Mouse (Mus musculus) frontal cortex, postnatal 36 days (tissue): Measurements from ENCODE around the gene Mpc1.
A peak's percentile ranks its signal among the peaks of the same experiment; 100 is the strongest.
"Not testable (repeated sequence)": the region's sequence is repeated elsewhere in the genome, so short reads cannot be mapped to it uniquely, and the experiment has no call there.

Experiments
- DNase-seq, 2 experiments: peaks; one replicate each; pipeline ENCODE4 v3.0.0; 2022; ENCODE audit warnings: low spot score in 2 of 2

Gene Mpc1

DNA sequence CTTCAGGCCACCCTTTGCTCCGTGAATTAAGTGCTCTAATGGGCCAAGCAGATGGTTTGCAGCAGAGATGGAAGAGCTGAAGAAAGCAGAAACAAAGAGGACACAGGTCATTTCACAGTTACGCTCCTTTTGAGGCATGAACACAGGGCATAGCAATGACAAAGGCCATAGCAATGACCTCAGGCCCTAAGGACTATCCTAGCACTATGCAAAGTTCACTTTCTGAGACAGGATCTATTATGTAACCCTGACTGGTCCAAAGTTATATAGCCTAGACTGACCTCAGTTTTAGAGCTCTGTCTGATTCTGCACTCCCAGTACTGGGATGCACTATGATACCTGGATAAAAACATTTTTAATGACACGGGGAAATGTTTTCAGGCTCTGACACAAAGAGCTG, 4.3 kb upstream of the Mpc1 start:
- DNase-seq = no peak

DNA sequence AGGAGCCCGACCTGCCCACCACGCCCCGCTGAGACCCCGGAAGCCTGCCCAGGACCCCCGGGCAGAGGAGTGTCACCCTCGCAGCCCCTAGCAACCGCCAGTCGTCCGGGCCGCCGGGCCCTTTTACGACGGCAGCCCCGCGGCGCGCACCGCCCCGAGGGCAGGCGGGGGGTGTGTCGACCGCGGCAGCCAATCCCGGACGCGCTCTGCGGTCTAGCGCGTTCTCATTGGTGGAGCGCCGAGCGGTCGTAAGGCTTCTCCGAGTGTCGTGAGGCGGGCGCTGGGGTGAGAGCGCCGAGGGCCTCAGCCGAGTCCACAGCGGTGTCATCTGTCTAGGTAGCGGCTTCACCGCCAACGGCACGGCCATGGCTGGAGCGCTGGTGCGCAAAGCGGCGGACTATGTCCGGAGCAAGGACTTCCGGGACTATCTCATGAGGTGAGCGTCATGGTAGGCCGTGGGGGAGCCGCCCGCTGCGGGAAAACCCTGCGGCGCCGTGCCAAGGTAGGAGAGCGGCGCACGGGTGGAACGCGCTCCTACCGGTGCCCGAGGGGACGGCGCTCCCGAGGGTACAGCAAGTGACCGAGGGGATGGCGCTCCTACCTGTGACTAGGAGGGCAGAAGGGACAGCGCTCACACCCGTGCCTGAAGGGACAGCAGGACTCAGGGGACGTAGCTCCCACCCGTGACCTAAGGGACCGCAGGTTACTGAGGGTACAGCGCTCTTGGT, 986 bp downstream of the Mpc1 start:
- DNase-seq = peak; percentile 93 to 97

DNA sequence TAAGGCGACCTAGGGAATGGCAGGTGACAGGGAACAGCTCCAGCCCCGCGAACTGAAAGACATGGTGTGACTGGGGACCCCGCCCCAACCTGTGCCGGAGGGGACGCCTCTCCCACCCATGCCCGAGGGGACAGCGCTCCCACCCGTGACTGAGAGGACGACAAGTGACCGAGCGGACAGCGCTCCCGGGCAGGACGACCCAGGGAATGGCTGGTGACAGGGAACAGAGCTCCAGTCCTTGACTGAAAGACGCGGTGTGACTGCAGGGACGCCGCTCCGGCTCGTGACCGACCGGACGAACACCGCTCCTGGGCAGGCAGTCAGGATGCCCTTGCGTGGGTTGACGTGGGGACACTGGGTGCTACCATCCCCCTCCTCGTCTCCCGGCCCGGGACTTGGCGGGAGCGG, 1.6 kb downstream of the Mpc1 start:
- DNase-seq = peak; percentile 28 to 43

- DNase-seq = no peak
These were observed 2.4 kb downstream of the Mpc1 start for GRCm38 (mm10) chr17:8285056-8285455.

DNA sequence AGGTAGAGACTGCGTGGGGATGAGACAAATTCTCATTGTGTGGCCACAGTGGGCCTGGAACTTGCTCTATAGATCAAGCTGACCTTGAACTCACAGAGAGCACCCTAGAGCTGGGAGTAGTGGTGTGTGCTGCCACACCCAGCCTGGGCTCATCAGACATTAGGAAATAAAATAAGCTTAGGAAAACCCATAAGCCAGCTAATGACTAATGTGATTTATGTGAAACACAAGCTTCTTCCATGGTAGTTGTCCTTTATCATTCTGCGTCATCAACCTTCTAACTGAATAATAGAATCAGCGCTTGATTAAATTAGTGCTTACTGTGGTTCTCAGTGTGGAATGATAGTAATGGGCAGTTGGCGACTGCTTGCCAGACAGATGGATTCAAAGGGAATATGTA, 4.3 kb downstream of the Mpc1 start:
- DNase-seq = no peak

- no peak for DNase-seq
These were observed 7.4 kb downstream of the Mpc1 start for GRCm38 (mm10) chr17:8289993-8290679.

DNA sequence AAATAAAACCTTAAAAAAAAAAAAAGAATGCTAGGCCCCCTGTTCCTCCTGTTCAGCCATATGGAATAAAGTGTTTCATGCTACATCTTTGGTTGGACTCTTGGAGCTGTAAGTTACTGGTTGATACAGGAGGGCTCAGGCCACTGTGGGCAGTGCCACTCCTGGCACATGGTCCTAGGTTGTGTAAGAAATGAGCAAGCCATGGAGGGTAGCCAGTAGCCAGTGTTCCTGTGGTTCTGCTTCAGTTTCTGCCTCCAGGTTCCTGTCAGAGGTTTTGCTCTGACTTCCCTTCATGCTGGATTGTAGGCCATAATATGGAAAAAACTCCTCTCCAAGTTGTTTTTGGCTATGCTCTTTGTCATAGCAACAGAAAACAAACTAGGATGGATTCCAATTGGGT, 8.0 kb downstream of the Mpc1 start:
- no peak for DNase-seq

- DNase-seq = no peak
These were observed 13.1 kb downstream of the Mpc1 start for GRCm38 (mm10) chr17:8295825-8296224.

DNA sequence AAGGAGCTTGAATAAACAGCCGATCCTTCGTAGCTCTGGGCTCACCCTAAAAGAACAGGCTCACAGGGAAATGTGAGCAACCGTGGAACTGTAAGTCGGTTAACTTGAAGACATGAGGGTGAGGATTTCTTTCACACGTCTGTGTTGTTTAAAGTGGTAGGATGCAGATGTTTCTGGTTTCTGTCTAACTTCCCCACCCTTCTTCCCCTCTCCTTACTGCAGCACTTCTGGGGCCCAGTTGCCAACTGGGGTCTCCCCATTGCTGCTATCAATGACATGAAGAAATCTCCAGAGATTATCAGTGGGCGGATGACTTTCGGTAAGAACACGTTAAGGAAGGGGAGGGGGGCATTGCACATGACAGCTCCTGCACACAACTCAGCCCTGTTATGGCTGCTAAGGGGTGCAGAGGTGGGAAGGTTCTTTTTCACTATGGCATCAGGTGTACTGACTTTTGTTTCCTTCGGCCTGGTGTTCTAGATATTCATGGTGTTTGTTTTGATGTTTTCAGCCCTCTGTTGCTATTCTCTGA, 13.7 kb downstream of the Mpc1 start:
- DNase-seq = no peak

DNA sequence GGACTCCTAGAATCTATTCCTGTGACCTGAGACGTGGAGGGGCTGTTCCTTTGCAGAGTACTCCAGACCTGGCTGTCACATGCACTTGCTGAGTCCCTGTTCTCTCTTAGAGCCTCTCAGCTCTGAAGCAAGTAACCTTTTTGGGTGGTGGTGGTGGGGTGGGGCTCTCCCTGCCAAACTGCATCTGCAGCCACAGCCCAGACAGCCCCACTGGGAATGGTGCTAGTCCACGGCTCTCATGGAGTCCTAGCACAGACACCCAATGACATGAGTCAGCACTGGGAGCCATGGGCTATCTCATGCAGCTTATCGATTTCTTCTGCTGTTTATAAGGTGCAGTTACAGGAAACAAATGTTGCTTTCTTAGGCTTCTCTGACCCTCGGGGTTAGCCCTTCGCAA, 15.0 kb downstream of the Mpc1 start:
- no peak for DNase-seq

DNA sequence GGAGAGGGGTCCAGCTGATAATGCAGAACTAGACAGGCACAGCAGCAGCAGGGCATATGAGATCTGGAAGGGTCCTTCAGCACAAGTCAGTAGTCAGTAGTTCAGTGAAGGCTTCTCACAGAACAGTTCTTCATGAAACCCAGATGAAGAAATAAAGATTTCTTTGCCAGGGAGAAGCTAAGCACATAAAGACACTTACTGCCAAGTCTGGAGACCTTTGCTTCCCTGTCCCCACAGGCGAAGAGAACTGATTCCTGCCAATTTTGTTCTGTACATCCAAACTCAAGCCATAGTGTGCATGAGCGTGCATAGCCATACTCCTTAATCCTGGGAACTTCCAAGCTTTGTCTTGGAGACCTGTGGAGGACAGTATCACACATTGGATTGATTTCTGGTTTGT, 15.6 kb downstream of the Mpc1 start:
- no peak for DNase-seq

DNA sequence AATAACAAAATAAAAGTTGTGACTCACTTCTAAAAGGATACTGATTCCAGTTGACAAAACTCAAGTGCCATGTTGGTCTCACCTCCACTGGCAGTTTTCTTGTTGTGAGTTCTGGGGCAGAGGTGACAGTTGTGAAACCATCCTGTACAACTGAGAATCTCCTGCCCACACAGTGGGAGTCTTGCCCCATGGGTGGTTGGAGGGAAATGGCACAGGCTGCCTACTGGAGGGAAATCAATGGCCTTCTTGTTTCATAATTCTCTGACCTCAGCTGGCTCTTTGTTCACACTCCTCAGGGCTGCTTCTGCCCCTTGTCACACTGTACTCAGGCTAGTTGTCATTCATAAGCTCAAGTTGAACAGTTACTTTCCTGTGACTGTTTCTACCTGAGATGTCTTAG, 16.8 kb downstream of the Mpc1 start:
- DNase-seq = no peak

DNA sequence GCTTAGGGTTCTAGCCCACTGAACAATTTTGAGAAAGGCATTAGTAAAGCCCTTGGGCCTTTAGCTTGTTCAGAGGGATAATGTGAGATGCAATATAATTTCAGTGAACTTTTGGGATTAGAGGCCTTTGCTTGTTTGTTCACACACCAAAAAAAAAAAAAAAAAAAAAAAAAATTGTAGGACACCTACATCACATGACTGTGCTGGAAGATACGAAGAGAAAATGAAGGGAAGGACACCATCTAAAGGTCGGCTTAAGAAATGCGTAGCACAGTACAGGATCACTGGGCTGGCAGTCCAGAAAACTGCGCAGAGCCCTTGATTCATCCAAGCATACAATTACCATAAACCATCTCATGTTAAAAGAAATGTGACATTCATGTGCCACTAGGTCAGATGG, 18.8 kb downstream of the Mpc1 start:
- DNase-seq = no peak

DNA sequence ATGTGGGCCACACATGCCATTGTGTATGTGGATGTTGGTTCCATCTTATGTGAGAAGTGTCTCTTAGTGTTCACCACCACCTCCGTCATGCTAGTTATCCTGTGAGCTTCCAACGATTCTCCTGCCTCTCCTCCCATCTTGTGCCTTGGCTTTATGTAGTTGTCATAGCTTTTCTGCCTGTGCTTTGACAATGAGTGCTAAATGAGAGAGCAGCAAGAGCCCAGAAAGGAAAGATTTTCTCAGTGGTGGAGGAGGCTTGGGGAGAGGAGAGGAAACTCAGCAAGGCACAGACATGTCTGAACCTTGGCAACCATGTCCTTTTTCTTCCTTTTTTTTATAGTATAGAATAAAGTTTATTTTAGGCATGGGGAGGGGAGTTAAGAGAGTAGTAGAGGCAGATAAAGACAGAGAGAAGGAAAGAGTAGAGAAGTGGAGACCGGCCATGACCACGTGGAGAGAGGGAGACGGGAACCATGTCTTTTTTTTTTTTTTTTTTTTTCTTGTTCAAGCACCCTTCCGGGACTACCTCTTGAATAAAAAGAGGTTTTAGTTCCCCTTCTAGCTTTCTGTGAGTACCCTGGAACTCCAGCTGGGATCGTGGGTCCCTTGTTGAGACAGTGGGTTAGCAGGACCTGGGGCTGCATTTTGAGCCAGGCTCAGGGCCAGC, 20.2 kb downstream of the Mpc1 start:
- no peak for DNase-seq

GRCm38 (mm10) chr17:8303671-8304070, 21.0 kb downstream of the Mpc1 start:
- DNase-seq = no peak

DNA sequence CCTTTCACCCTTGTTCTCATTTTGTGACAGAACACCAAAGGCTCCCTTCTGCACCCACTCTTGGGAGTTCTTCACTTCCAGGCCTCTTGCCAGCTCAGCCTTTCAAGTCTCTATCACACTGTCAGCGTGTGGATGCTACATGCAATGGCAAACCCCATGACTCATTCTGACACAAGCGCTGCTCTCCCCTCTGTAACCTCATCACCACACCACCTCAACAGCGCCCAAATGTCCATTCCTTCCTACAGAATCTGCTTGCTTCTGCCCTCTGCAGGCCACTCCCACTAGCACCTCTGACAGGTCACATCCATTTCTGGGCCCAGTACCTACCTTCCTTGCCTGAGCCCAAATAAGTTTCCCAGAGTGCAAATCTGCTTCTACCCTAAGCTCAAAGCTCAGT, 23.1 kb downstream of the Mpc1 start:
- no peak for DNase-seq

DNA sequence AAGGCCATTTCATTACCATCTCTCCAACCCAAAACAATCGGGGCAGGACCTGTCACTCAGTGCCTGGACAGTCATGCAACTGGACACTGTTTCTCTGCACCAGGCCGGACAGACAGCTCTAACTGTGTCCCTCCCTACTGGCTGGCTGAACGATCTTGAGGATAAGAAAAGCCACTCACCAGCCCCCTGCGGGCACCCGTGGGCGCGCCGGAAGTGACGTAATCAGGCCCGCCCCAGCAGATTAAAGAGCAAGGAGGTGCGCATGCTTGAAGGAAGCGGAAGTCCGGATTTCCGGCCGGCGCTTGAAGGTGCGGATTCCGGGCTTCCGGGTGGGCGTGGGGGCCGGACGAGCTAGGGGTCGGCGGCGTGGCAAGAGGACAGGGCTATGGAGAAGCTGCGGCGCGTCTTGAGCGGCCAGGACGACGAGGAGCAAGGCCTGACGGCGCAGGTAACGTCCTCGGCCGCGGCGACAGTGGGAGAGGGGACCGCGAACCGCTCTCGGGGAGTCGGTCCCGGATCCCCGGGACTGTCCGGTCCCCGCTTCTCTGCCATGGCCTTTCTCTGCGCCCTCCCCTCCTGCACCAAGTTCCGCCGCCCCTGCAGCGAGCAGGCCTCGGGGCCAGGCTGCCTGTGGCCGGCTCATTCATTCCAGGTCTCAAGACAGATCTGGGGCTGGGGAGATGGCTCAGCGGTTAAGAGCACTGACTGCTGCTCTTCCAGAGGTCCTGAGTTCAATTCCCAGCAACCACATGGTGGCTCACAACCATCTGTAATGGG, 28.3 kb downstream of the Mpc1 start, which contains the start of gene Sft2d1:
Gene Sft2d1, plus strand, starts transcription at position 265 of the 777 bp plus-strand sequence.
- DNase-seq = peak; percentile 98

GRCm38 (mm10) chr17:8311751-8312150, 29.0 kb downstream of the Mpc1 start:
- DNase-seq = no peak

GRCm38 (mm10) chr17:8313976-8314375, 31.3 kb downstream of the Mpc1 start:
- DNase-seq = no peak

DNA sequence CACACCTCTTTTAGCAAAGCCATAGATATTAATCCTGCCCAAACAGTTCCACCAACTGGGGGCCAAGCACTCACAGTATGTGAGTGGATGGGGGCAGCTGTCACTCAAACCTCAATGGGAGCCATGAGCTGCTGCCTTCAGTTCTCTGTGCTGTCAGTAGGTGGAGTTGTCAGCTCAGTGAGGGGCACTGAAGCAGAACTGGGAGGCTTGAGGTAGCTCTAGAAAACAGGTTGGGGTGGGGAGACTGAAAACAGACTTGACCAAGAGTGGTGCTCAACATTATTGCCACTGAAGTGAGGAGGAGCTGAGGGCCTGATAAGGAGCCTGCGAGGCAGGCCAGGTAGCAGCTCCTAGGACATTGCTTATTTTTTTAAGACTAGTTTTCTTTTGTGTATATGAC, 33.5 kb downstream of the Mpc1 start:
- DNase-seq = peak in 1 of 2 experiments; percentile 17

- not testable (repeated sequence) for DNase-seq
These were observed 44.2 kb downstream of the Mpc1 start for GRCm38 (mm10) chr17:8326877-8327276.
